Mouse (Mus musculus) bone marrow, adult 2 months (tissue): ENCODE data around the gene Itpk1.

Experiments used
- CTCF ChIP-seq: fragments of 200-500 bp; IDR thresholded peaks from 2 replicates; pipeline ENCODE4 v1.5.1; 2011; ENCODE audit warnings: low read length, control low read depth; ENCODE audit not compliant: control insufficient read depth, insufficient read depth
- POLR2A ChIP-seq: fragments of 200-500 bp; IDR thresholded peaks from 2 replicates; pipeline ENCODE4 v1.6.1; 2011; ENCODE audit warnings: low read depth, mild to moderate bottlenecking, control low read depth, low read length, borderline replicate concordance; ENCODE audit not compliant: control insufficient read depth

DNA sequence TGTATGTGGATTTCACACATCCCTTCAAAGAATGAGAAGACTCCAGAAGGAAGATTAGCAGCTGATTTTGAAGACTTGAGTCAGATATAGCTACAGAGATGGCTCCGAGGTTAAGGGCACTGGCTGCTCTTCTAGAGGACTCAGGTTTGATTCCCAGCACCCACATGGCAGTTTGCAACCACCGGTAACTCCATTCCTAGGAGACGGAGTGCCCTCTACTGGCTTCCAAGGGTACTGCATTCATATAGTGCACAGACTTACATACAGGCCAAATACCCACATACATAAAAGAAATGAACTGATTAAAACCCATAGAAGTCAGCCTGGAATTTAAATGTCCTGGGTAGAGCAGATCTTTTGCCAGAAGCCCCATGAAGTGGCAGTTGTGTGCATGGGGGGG, 106.2 kb downstream of the Itpk1 start:
- TF ChIP-seq CTCF = no peak
- TF ChIP-seq POLR2A = no peak
